Mouse (Mus musculus) megakaryocyte, embryonic 14.5 days (primary cell): ENCODE data around the gene Atn1.

ENCODE experiments used
- FLI1 ChIP-seq: IDR thresholded peaks from 2 replicates; pipeline ENCODE4 v1.6.1; 2012; ENCODE audit warnings: low read length, inconsistent platforms, mixed read lengths
- GATA1 ChIP-seq: IDR thresholded peaks from 3 replicates; pipeline ENCODE4 v1.6.1; 2012; ENCODE audit warnings: mixed read lengths, low read length, inconsistent platforms, borderline replicate concordance

DNA sequence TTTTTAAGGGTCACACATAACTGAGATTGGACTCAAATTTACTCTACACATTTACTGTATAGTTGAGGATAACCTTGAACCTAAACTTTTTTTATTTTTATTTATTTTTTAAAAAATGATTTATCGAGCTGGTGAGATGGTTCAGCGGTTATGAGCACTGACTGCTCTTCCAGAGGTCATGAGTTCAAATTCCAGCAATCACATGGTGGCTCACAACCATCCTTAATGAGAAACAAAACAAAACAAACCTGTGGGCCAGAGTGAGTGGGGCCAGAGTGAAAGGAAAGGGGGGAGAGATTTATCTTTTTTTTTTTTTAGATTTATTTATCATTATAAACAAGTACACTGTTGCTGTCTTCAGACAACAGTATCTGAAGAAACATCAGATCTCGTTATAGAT is 35.6 kb upstream of the Atn1 start:
- TF ChIP-seq GATA1 (no peak), FLI1 (no peak)
